Mouse (Mus musculus) heart, embryonic 10.5 days (tissue): ENCODE results near the gene Gprc6a. TPM values are rescaled to one million over a fixed set of nuclear protein-coding genes. Genes with fewer than 3 reads are reported as not detected.

Experiments
- DNase-seq: peaks from one replicate; pipeline ENCODE4 v3.0.0-alpha.2; 2017; ENCODE audit warnings: low spot score
- H3K27ac ChIP-seq: fragments of 300-500 bp; sonication (generic); 2 replicates; pipeline ENCODE4 v1.5.1; 2016; ENCODE audit warnings: mild to moderate bottlenecking
- H3K27me3 ChIP-seq: fragments of 300-500 bp; sonication (generic); 2 replicates; pipeline ENCODE4 v1.6.1; 2016; ENCODE audit warnings: mild to moderate bottlenecking; ENCODE audit not compliant: poor library complexity, insufficient read depth, severe bottlenecking
- H3K36me3 ChIP-seq: fragments of 300-500 bp; sonication (generic); 2 replicates; pipeline ENCODE4 v1.6.1; 2016; ENCODE audit warnings: mild to moderate bottlenecking, moderate library complexity
- H3K4me1 ChIP-seq: fragments of 300-500 bp; sonication (generic); 2 replicates; pipeline ENCODE4 v1.6.1; 2016; ENCODE audit warnings: mild to moderate bottlenecking
- H3K4me3 ChIP-seq: fragments of 300-500 bp; sonication (generic); 2 replicates; pipeline ENCODE4 v1.5.1; 2016; ENCODE audit warnings: mild to moderate bottlenecking, moderate library complexity
- H3K9me3 ChIP-seq: fragments of 300-500 bp; sonication (generic); 2 replicates; pipeline ENCODE4 v1.6.1; 2016; ENCODE audit warnings: mild to moderate bottlenecking, moderate library complexity
- WGBS: fragments of 180-500 bp; shearing (Covaris S2); methylation state at CpG from one replicate; pipeline ENCODE4 v1.1.7; 2016; 5-methylcytosine and 5-hydroxymethylcytosine counted together
- polyA plus RNA-seq: library from polyadenylated mRNA; unstranded; fragments of >200 nt; fragmentation: Nextera tagmentation; extraction: Ambion mirVana; gene quantifications from 2 replicates; pipeline ENCODE4 v1.2.1, GENCODE M21; 2016

Gene Gprc6a
- not detected in 2 replicates for polyA plus RNA-seq

GRCm38 (mm10) chr10:51631411-51632136 lies at the start of gene Gprc6a:
Gprc6a (minus strand) TSS chr10:51631461.
- no peak for DNase-seq
- H3K9me3 ChIP-seq = no peaks in the 10 kb centered on the region
- no peaks in the 10 kb centered on the region for H3K27me3 ChIP-seq
- 77% methylated on average over 8 of the region's 8 CpGs for WGBS
- H3K36me3 ChIP-seq = no peaks in the 10 kb centered on the region
- no peaks in the 10 kb centered on the region for H3K4me1 ChIP-seq
- H3K4me3 ChIP-seq = no peak within 1 kb of the TSS
- H3K27ac ChIP-seq = no peak within 1 kb of the TSS

GRCm38 (mm10) chr10:51678251-51678639 lies 47.0 kb upstream of the Gprc6a start:
- Histone ChIP-seq H3K27ac (no peak overlapping the region), H3K36me3 (no peaks in the 10 kb centered on the region), H3K27me3 (peaks cover 33% of the 10 kb centered on the region), H3K4me1 (peaks cover 6% of the 10 kb centered on the region), H3K4me3 (peak overlapping the region; percentile 64), H3K9me3 (no peaks in the 10 kb centered on the region)
- 4% methylated on average over 10 of the region's 10 CpGs for WGBS
- no peak for DNase-seq

GRCm38 (mm10) chr10:51677548-51678250 lies 46.4 kb upstream of the Gprc6a start, which contains the start of gene Rfx6:
Rfx6 (plus strand) TSS chr10:51677756.
- Histone ChIP-seq H3K4me1 (peaks cover 6% of the 10 kb centered on the region), H3K9me3 (no peaks in the 10 kb centered on the region), H3K36me3 (no peaks in the 10 kb centered on the region), H3K27me3 (peaks cover 33% of the 10 kb centered on the region), H3K27ac (no peak within 1 kb of the TSS), H3K4me3 (peak within 1 kb of the TSS; percentile 64)
- DNase-seq = no peak
- WGBS = 1% methylated on average over 38 of the region's 38 CpGs

- Histone ChIP-seq H3K27me3 (peaks cover 20% of the 10 kb centered on the region), H3K27ac (no peak overlapping the region), H3K9me3 (no peaks in the 10 kb centered on the region), H3K4me1 (no peaks in the 10 kb centered on the region), H3K4me3 (no peak overlapping the region), H3K36me3 (no peaks in the 10 kb centered on the region)
- 32% methylated on average over 1 of the region's 1 CpGs for WGBS
- no peak for DNase-seq
These were observed 41.0 kb upstream of the Gprc6a start for GRCm38 (mm10) chr10:51672082-51672779.

- H3K27ac ChIP-seq = no peak overlapping the region
- no peaks in the 10 kb centered on the region for H3K4me1 ChIP-seq
- no peaks in the 10 kb centered on the region for H3K36me3 ChIP-seq
- no peak for DNase-seq
- 71% methylated on average over 4 of the region's 4 CpGs for WGBS
- H3K4me3 ChIP-seq = no peak overlapping the region
- H3K27me3 ChIP-seq = peaks cover 13% of the 10 kb centered on the region
- no peaks in the 10 kb centered on the region for H3K9me3 ChIP-seq
These were observed 40.3 kb upstream of the Gprc6a start for GRCm38 (mm10) chr10:51671583-51671982.

GRCm38 (mm10) chr10:51669334-51669733 lies 38.1 kb upstream of the Gprc6a start:
- no peak for DNase-seq
- Histone ChIP-seq H3K9me3 (no peaks in the 10 kb centered on the region), H3K27ac (no peak overlapping the region), H3K4me3 (no peak overlapping the region), H3K4me1 (no peaks in the 10 kb centered on the region), H3K27me3 (no peaks in the 10 kb centered on the region), H3K36me3 (no peaks in the 10 kb centered on the region)

- Histone ChIP-seq H3K4me1 (no peaks in the 10 kb centered on the region), H3K4me3 (no peak overlapping the region), H3K36me3 (no peaks in the 10 kb centered on the region), H3K27me3 (no peaks in the 10 kb centered on the region), H3K27ac (no peak overlapping the region), H3K9me3 (no peaks in the 10 kb centered on the region)
- WGBS = 70% methylated on average over 1 of the region's 1 CpGs
- DNase-seq = no peak
These were observed 26.1 kb upstream of the Gprc6a start for GRCm38 (mm10) chr10:51657324-51657723.

- no peak overlapping the region for H3K27ac ChIP-seq
- H3K36me3 ChIP-seq = no peaks in the 10 kb centered on the region
- WGBS = 64% methylated on average over 3 of the region's 3 CpGs
- H3K27me3 ChIP-seq = no peaks in the 10 kb centered on the region
- DNase-seq = no peak
- no peak overlapping the region for H3K4me3 ChIP-seq
- no peaks in the 10 kb centered on the region for H3K9me3 ChIP-seq
- no peaks in the 10 kb centered on the region for H3K4me1 ChIP-seq
These were observed 18.4 kb upstream of the Gprc6a start for GRCm38 (mm10) chr10:51649506-51650221.

GRCm38 (mm10) chr10:51621193-51621592 lies 10.1 kb downstream of the Gprc6a start:
- WGBS = 85% methylated on average over 3 of the region's 3 CpGs
- DNase-seq = no peak
- peaks cover 9% of the 10 kb centered on the region; the same call in 1 of the 2 replicates for H3K4me1 ChIP-seq
- H3K27me3 ChIP-seq = no peaks in the 10 kb centered on the region
- no peaks in the 10 kb centered on the region for H3K9me3 ChIP-seq
- H3K4me3 ChIP-seq = no peak overlapping the region
- H3K36me3 ChIP-seq = no peaks in the 10 kb centered on the region
- H3K27ac ChIP-seq = no peak overlapping the region

GRCm38 (mm10) chr10:51620126-51620525 lies 11.1 kb downstream of the Gprc6a start:
- Histone ChIP-seq H3K4me1 (peaks cover 9% of the 10 kb centered on the region; the same call in 1 of the 2 replicates), H3K4me3 (no peak overlapping the region), H3K27me3 (no peaks in the 10 kb centered on the region), H3K27ac (no peak overlapping the region), H3K36me3 (no peaks in the 10 kb centered on the region), H3K9me3 (no peaks in the 10 kb centered on the region)
- no peak for DNase-seq
- 64% methylated on average over 7 of the region's 7 CpGs for WGBS

GRCm38 (mm10) chr10:51618538-51618937 lies 12.7 kb downstream of the Gprc6a start:
- no peak for DNase-seq
- Histone ChIP-seq H3K36me3 (no peaks in the 10 kb centered on the region), H3K4me1 (peaks cover 13% of the 10 kb centered on the region), H3K27me3 (no peaks in the 10 kb centered on the region), H3K4me3 (no peak overlapping the region), H3K9me3 (no peaks in the 10 kb centered on the region), H3K27ac (no peak overlapping the region)
- WGBS = 61% methylated on average over 2 of the region's 2 CpGs

GRCm38 (mm10) chr10:51614826-51615590 lies 16.3 kb downstream of the Gprc6a start:
- no peak for DNase-seq
- Histone ChIP-seq H3K27me3 (no peaks in the 10 kb centered on the region), H3K27ac (no peak overlapping the region), H3K36me3 (no peaks in the 10 kb centered on the region), H3K4me3 (no peak overlapping the region), H3K4me1 (peaks cover 22% of the 10 kb centered on the region), H3K9me3 (no peaks in the 10 kb centered on the region)
- 68% methylated on average over 11 of the region's 11 CpGs for WGBS
